Mouse (Mus musculus): ENCODE measurements around the gene Slc6a9. TPM values are rescaled to one million over a fixed set of nuclear protein-coding genes. Genes with fewer than 3 reads are reported as not detected.

Gene Slc6a9
- polyA plus RNA-seq, 1 experiment from 2014 or later: 14.3 TPM

- peaks cover 15% of the 10 kb centered on the region for H3K36me3 ChIP-seq
- no peaks in the 10 kb centered on the region for H3K9me3 ChIP-seq
- peak within 1 kb of the TSS; percentile 85 for H3K4me3 ChIP-seq
- H3K27me3 ChIP-seq: no peaks in the 10 kb centered on the region
- H3K27ac ChIP-seq: peak within 1 kb of the TSS; percentile 76
- under 1% methylated on average over 61 of the region's 61 CpGs for WGBS
- peak; percentile 95 for ATAC-seq (ENCODE audit: insufficient number of reproducible peaks, insufficient read depth, low FRiP score, low TSS enrichment)
- H3K4me2 ChIP-seq (replicated peaks): peak within 1 kb of the TSS; percentile 99
- peaks cover 28% of the 10 kb centered on the region for H3K4me1 ChIP-seq
- H3K9ac ChIP-seq: peak within 1 kb of the TSS; percentile 84
These were observed 80.5 kb downstream of the Slc6a9 start, which contains the start of gene Ipo13 for GRCm38 (mm10) chr4:117914591-117915442. Gene Ipo13, minus strand, starts transcription at chr4:117914999.

GRCm38 (mm10) chr4:117915489-117916105 lies 81.3 kb downstream of the Slc6a9 start:
- Histone ChIP-seq H3K4me3 (peak overlapping the region; percentile 85), H3K4me1 (peaks cover 28% of the 10 kb centered on the region), H3K27ac (peak overlapping the region; percentile 76; the same call in 1 of the 2 replicates), H3K9me3 (no peaks in the 10 kb centered on the region), H3K36me3 (peaks cover 15% of the 10 kb centered on the region), H3K4me2 (replicated peaks) (peak overlapping the region; percentile 99), H3K27me3 (no peaks in the 10 kb centered on the region), H3K9ac (peak overlapping the region; percentile 84)
- WGBS: 8% methylated on average over 19 of the region's 19 CpGs
- no peak for ATAC-seq (ENCODE audit: insufficient number of reproducible peaks, insufficient read depth, low FRiP score, low TSS enrichment)

DNA sequence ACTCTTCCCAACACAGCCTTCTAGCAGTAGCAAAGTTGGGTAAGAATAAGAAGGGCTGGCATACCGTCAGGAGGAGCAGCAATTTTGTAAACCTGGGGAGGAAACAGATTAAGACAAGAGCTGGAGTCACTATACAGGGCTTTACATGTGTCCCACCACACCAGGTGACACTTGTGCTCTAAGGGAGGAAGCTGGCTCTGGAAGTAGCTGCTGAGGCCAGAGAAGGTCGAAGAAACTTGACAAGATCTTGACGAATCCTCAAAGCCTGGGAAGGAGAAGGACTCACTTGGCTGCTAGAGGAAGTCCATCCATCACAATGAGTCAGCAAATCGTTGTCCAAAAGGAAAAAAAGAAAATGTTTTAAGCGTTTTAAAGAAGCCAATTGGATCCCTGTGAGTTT lies 82.1 kb downstream of the Slc6a9 start:
- Histone ChIP-seq H3K9me3 (no peaks in the 10 kb centered on the region), H3K4me3 (no peak overlapping the region), H3K4me2 (replicated peaks) (0 out of 2 replicates have a peak overlapping the region, but pooled peaks have one; percentile 99), H3K4me1 (peaks cover 28% of the 10 kb centered on the region), H3K27ac (no peak overlapping the region), H3K9ac (no peak overlapping the region), H3K27me3 (no peaks in the 10 kb centered on the region), H3K36me3 (peaks cover 10% of the 10 kb centered on the region)
- ATAC-seq (ENCODE audit: insufficient number of reproducible peaks, insufficient read depth, low FRiP score, low TSS enrichment): no peak
- 86% methylated on average over 5 of the region's 5 CpGs for WGBS

DNA sequence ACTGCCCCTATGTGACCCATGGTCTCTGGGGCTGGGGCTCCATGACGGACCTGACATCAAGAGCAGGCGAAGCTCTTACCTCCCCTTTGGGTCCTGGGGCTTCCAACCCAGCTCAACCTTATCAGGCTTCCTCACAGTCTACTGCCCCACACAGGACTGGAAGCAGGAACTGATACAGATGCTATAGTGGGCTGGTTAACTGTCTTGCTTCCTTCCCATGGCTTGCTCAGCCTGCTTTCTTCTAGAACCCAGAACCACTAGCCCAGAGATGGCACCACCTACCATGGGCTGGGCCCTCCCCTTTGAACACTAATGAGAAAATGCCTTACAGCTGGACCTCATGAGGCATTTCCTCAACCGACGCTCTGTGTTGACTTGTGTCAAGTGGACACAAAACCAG lies 83.1 kb downstream of the Slc6a9 start:
- Histone ChIP-seq H3K27me3 (peaks cover 2% of the 10 kb centered on the region; the same call in 1 of the 2 replicates), H3K4me3 (no peak overlapping the region), H3K4me1 (peaks cover 25% of the 10 kb centered on the region), H3K9ac (no peak overlapping the region), H3K27ac (no peak overlapping the region), H3K36me3 (no peaks in the 10 kb centered on the region), H3K9me3 (no peaks in the 10 kb centered on the region), H3K4me2 (replicated peaks) (no peak overlapping the region)
- WGBS: 75% methylated on average over 4 of the region's 4 CpGs
- ATAC-seq (ENCODE audit: insufficient number of reproducible peaks, insufficient read depth, low FRiP score, low TSS enrichment): no peak

- H3K4me1 ChIP-seq: peaks cover 21% of the 10 kb centered on the region
- no peaks in the 10 kb centered on the region for H3K9me3 ChIP-seq
- H3K4me2 ChIP-seq (replicated peaks): no peak overlapping the region
- H3K27ac ChIP-seq: no peak overlapping the region
- H3K27me3 ChIP-seq: peaks cover 4% of the 10 kb centered on the region; the same call in 1 of the 2 replicates
- no peak for ATAC-seq (ENCODE audit: insufficient number of reproducible peaks, insufficient read depth, low FRiP score, low TSS enrichment)
- H3K9ac ChIP-seq: no peak overlapping the region
- H3K36me3 ChIP-seq: no peaks in the 10 kb centered on the region
- 90% methylated on average over 4 of the region's 4 CpGs for WGBS
- H3K4me3 ChIP-seq: no peak overlapping the region
These were observed 83.5 kb downstream of the Slc6a9 start for GRCm38 (mm10) chr4:117917847-117918246.

DNA sequence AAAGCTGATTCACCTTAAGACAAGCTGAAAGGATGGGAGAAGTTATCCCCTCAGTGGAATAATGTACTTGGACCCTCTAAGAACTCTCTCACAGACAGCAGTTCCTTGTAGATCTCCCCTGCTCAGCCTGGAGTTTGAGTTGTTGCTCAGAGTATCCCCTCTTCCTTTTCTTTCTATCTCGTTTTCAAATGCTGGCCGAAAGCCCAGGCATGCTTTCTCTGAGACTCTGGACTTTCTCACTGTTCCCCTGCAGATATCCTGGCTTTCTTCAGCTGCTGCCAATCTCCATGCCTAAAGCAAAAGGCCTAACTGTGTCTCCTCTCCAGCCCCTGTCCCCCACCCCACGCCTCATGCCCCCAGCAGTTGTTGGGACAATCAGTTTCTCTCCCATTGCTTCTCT lies 84.0 kb downstream of the Slc6a9 start:
- Histone ChIP-seq H3K27ac (no peak overlapping the region), H3K4me3 (no peak overlapping the region), H3K9ac (no peak overlapping the region), H3K9me3 (no peaks in the 10 kb centered on the region), H3K4me2 (replicated peaks) (no peak overlapping the region), H3K36me3 (no peaks in the 10 kb centered on the region), H3K4me1 (peaks cover 17% of the 10 kb centered on the region), H3K27me3 (peaks cover 4% of the 10 kb centered on the region; the same call in 1 of the 2 replicates)
- WGBS: 81% methylated on average over 3 of the region's 3 CpGs
- ATAC-seq (ENCODE audit: insufficient number of reproducible peaks, insufficient read depth, low FRiP score, low TSS enrichment): no peak

DNA sequence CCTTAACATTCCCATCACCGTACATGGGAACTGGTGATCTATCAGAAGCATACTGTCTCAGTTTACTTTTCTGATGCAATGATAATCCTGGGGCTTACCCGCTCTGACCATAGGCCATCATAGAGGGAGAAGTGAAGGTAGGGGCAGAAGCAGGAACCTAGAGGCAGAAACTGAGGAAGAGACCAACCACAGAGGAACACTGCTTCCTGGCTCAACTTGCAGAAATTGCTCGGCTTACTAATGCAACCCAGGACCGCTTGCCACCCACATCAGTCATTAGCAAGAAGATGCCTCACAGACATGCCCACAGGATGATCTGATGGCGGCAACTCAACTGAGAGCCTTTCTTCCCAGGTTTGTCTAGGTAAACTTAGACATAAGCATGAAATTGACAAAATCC lies 84.5 kb downstream of the Slc6a9 start:
- 86% methylated on average over 5 of the region's 5 CpGs for WGBS
- ATAC-seq (ENCODE audit: insufficient number of reproducible peaks, insufficient read depth, low FRiP score, low TSS enrichment): no peak
- H3K4me1 ChIP-seq: peaks cover 12% of the 10 kb centered on the region

GRCm38 (mm10) chr4:117921358-117921757 lies 87.1 kb downstream of the Slc6a9 start:
- ATAC-seq (ENCODE audit: insufficient number of reproducible peaks, insufficient read depth, low FRiP score, low TSS enrichment): no peak
- H3K4me3 ChIP-seq: no peak overlapping the region
- H3K9ac ChIP-seq: no peak overlapping the region
- peaks cover 23% of the 10 kb centered on the region for H3K27me3 ChIP-seq
- H3K4me1 ChIP-seq: no peaks in the 10 kb centered on the region
- H3K27ac ChIP-seq: no peak overlapping the region
- no peaks in the 10 kb centered on the region for H3K9me3 ChIP-seq
- H3K4me2 ChIP-seq (replicated peaks): no peak overlapping the region
- no peaks in the 10 kb centered on the region for H3K36me3 ChIP-seq
- WGBS: 84% methylated on average over 2 of the region's 2 CpGs

More for the DNA sequence above, 84.5 kb downstream of the Slc6a9 start:
- Histone ChIP-seq H3K27me3 (peaks cover 4% of the 10 kb centered on the region; the same call in 1 of the 2 replicates), H3K9ac (no peak overlapping the region), H3K4me3 (no peak overlapping the region), H3K36me3 (no peaks in the 10 kb centered on the region), H3K4me2 (replicated peaks) (no peak overlapping the region), H3K27ac (no peak overlapping the region), H3K9me3 (no peaks in the 10 kb centered on the region)

DNA sequence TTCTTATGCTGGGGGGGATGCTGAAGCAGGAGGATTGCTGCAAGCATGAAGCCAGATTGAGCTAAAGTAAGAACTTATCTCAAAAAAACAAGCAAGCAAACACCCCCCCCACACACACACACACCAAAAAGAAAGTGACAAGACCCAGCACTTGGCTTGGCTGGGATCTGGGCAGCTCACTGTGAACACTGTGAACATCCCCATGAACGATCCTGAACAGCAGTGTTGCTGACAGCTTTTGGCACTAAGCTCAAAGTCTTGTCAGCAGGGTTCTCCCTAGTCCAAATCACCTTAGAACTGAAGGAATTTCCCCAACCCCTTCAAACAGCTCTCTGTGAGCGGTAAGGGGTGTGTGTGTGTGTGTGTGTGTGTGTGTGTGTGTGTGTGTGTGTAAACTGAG lies 89.1 kb downstream of the Slc6a9 start:
- 57% methylated on average over 2 of the region's 2 CpGs for WGBS
- peaks cover 15% of the 10 kb centered on the region for H3K4me1 ChIP-seq
- H3K36me3 ChIP-seq: no peaks in the 10 kb centered on the region
- peaks cover 44% of the 10 kb centered on the region for H3K27me3 ChIP-seq
- H3K4me3 ChIP-seq: no peak overlapping the region
- H3K9ac ChIP-seq: no peak overlapping the region
- ATAC-seq (ENCODE audit: insufficient number of reproducible peaks, insufficient read depth, low FRiP score, low TSS enrichment): no peak
- H3K4me2 ChIP-seq (replicated peaks): no peak overlapping the region
- no peak overlapping the region for H3K27ac ChIP-seq
- H3K9me3 ChIP-seq: no peaks in the 10 kb centered on the region

Other genes starting within 250 kb of the Slc6a9 start
- gene Dmap1, start 152.2 kb upstream of the Slc6a9 start, polyA plus RNA-seq (2016; fragmentation: Nextera tagmentation; extraction: Ambion mirVana): 81.0 and 82.6 TPM in 2 replicates
- not detected in 2 replicates for gene Gm12845, start 110.1 kb upstream of the Slc6a9 start, polyA plus RNA-seq (2016; fragmentation: Nextera tagmentation; extraction: Ambion mirVana)
- not detected in 2 replicates for gene Klf17, start 68.9 kb upstream of the Slc6a9 start, polyA plus RNA-seq (2016; fragmentation: Nextera tagmentation; extraction: Ambion mirVana)
- gene Ccdc24, start 38.1 kb downstream of the Slc6a9 start, polyA plus RNA-seq (2016; fragmentation: Nextera tagmentation; extraction: Ambion mirVana): 1.8 and 2.3 TPM in 2 replicates
- gene B4galt2, start 49.0 kb downstream of the Slc6a9 start, polyA plus RNA-seq (2016; fragmentation: Nextera tagmentation; extraction: Ambion mirVana): 42.8 and 43.1 TPM in 2 replicates
- 181 and 194 TPM in 2 replicates for gene Atp6v0b, start 52.8 kb downstream of the Slc6a9 start, polyA plus RNA-seq (2016; fragmentation: Nextera tagmentation; extraction: Ambion mirVana)
- 21.0 and 21.7 TPM in 2 replicates for gene Dph2, start 57.5 kb downstream of the Slc6a9 start, polyA plus RNA-seq (2016; fragmentation: Nextera tagmentation; extraction: Ambion mirVana)
- gene Ipo13, start 80.5 kb downstream of the Slc6a9 start, polyA plus RNA-seq (2016; fragmentation: Nextera tagmentation; extraction: Ambion mirVana): 50.3 and 52.6 TPM in 2 replicates
- gene Artn, start 95.3 kb downstream of the Slc6a9 start, polyA plus RNA-seq (2016; fragmentation: Nextera tagmentation; extraction: Ambion mirVana): 2.4 and 3.4 TPM in 2 replicates

All from embryonic facial prominence, embryonic 12.5 days (tissue).